Mouse (Mus musculus) spleen, adult 2 months (tissue): Measurements from ENCODE around the gene Dpp10. TPM values are rescaled to one million over a fixed set of nuclear protein-coding genes. Genes with fewer than 3 reads are reported as not detected.

Experiments used
- DNase-seq, 2 experiments: peaks; one replicate each; pipeline versions ENCODE4 v3.0.0 to v3.0.0-alpha.2; 2012 to 2021; ENCODE audit warnings: low spot score in 2 of 2, low read depth in 1 of 2
- H3K27ac ChIP-seq: fragments of 200-500 bp; 2 replicates; pipeline ENCODE4 v1.5.1; 2012; ENCODE audit warnings: low read length, inconsistent platforms; ENCODE audit not compliant: insufficient read depth
- H3K27me3 ChIP-seq: fragments of 200-500 bp; 2 replicates; pipeline ENCODE4 v1.6.1; 2012; ENCODE audit warnings: mild to moderate bottlenecking, moderate library complexity, low read length, inconsistent platforms; ENCODE audit not compliant: control insufficient read depth, insufficient read depth
- H3K36me3 ChIP-seq: fragments of 200-500 bp; 2 replicates; pipeline ENCODE4 v1.6.1; 2012; ENCODE audit warnings: mild to moderate bottlenecking, low read length, inconsistent platforms; ENCODE audit not compliant: control insufficient read depth, insufficient read depth
- H3K4me1 ChIP-seq: fragments of 200-500 bp; 2 replicates; pipeline ENCODE4 v1.6.1; 2011; ENCODE audit warnings: inconsistent platforms; ENCODE audit not compliant: control insufficient read depth, insufficient read depth, insufficient read length
- H3K4me3 ChIP-seq: fragments of 200-500 bp; 2 replicates; pipeline ENCODE4 v1.5.1; 2011; ENCODE audit warnings: mild to moderate bottlenecking, inconsistent platforms; ENCODE audit not compliant: insufficient read depth, insufficient read length; ENCODE audit errors: extremely low read depth
- CTCF ChIP-seq: fragments of 200-500 bp; IDR thresholded peaks from 2 replicates; pipeline ENCODE4 v1.5.1; 2011; ENCODE audit warnings: mild to moderate bottlenecking, inconsistent platforms; ENCODE audit not compliant: insufficient read depth, insufficient read length, insufficient replicate concordance; ENCODE audit errors: extremely low read depth
- POLR2A ChIP-seq: fragments of 200-500 bp; IDR thresholded peaks from 2 replicates; pipeline ENCODE4 v1.6.1; 2011; ENCODE audit warnings: low read depth, low read length, inconsistent platforms
- WGBS: fragments of 180-500 bp; shearing (Covaris S2); methylation state at CpG from one replicate; pipeline ENCODE4 v1.1.7; 2018; 5-methylcytosine and 5-hydroxymethylcytosine counted together
- polyA plus RNA-seq: library from polyadenylated mRNA; depleted of rRNA; stranded (reverse); fragments of >200 nt; gene quantifications from 2 replicates; pipeline ENCODE4 v1.2.3, GENCODE M21; 2012

Gene Dpp10
- polyA plus RNA-seq, 1 experiment: 0.05 TPM

DNA sequence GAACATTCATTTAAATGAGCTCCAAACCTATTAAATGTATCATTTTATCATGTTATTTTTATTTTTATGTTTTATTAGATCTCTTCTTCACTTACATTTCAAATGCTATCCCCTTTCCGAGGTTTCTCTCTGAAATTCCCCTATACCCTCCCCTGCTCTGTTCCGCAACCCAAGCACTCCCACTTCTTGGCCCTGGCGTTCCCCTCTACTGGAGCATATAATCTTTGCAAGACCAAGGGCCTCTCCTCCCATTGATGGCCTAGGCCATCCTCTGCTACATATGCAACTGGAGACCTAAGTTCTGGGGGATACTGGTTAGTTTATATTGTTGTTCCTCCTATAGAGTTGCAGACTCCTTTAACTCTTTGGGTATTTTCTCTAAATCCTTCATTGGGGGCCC, 283.1 kb downstream of the Dpp10 start:
- Histone ChIP-seq H3K27me3 (no peaks in the 10 kb centered on the region), H3K4me1 (no peaks in the 10 kb centered on the region), H3K4me3 (no peak overlapping the region), H3K36me3 (no peaks in the 10 kb centered on the region), H3K27ac (no peak overlapping the region)
- TF ChIP-seq POLR2A (no peak), CTCF (no peak)
- 90% methylated on average over 3 of the region's 3 CpGs for WGBS
- no peak for DNase-seq

DNA sequence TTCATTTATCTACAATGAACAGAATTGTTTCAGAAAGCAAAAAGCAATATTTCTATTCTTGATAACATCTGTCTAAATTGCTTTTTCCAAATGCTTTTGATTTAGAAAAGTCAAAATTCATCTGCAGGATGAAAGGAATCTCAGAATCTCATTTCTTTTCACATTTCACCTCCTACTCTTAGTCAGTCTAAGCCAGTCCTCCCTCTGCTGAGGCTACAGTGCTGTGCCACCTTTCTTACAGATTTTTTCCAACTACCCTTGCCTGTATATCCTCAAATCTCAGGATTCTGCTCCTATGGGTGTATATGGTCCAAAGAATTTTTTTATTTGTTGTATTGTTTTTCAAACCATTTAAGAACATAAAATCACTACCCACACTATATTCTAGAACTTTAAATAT, 289.3 kb downstream of the Dpp10 start:
- Histone ChIP-seq H3K27me3 (no peaks in the 10 kb centered on the region), H3K36me3 (no peaks in the 10 kb centered on the region), H3K27ac (no peak overlapping the region), H3K4me1 (no peaks in the 10 kb centered on the region), H3K4me3 (no peak overlapping the region)
- TF ChIP-seq CTCF (no peak), POLR2A (no peak)
- DNase-seq: no peak

DNA sequence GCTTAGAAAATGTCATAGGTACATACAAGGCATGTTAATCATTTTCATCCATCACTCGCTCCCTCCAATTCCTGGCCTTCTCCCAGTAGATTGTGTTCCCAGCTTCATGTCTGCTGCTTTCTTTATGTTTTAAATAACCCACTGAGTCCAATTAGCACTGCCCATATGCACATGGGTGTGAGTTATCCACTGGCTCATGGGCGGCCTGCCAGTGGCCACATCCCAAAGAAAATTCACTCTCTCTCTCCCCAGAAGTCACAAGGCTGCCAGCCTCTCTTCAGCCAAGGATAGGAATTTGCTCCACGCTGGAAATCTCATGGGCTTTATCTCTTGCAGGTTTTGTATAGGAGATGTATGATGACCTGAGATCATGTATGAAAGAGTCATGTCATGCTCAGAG, 338.1 kb downstream of the Dpp10 start:
- TF ChIP-seq CTCF (no peak), POLR2A (no peak)
- DNase-seq: no peak

DNA sequence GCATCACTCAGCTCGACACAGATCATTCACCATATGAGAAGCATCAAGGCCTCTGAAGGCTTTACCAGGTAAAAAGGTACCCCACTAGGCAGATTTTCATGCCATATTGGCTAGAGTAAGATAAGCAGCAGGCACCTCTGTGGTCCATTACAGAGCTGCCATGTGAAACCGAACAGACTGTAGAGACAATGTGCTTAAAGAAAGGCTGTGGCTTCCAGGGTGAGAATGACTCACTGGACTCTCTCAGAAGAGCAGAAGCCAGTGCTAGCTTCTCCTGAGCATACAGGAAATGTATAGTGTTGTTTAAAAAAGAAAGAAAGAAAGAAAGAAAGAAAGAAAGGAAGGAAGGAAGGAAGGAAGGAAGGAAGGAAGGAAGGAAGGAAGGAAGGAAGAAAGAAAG, 386.9 kb downstream of the Dpp10 start:
- Histone ChIP-seq H3K27me3 (no peaks in the 10 kb centered on the region), H3K4me1 (no peaks in the 10 kb centered on the region), H3K36me3 (no peaks in the 10 kb centered on the region), H3K4me3 (no peak overlapping the region), H3K27ac (no peak overlapping the region)
- no peak for DNase-seq
- WGBS: 71% methylated on average over 2 of the region's 2 CpGs
- TF ChIP-seq CTCF: no peak
- TF ChIP-seq POLR2A: no peak

More for the DNA sequence above, 338.1 kb downstream of the Dpp10 start:
- Histone ChIP-seq H3K27me3 (no peaks in the 10 kb centered on the region), H3K27ac (no peak overlapping the region), H3K36me3 (no peaks in the 10 kb centered on the region), H3K4me3 (no peak overlapping the region), H3K4me1 (no peaks in the 10 kb centered on the region)
- 70% methylated on average over 3 of the region's 3 CpGs for WGBS

DNA sequence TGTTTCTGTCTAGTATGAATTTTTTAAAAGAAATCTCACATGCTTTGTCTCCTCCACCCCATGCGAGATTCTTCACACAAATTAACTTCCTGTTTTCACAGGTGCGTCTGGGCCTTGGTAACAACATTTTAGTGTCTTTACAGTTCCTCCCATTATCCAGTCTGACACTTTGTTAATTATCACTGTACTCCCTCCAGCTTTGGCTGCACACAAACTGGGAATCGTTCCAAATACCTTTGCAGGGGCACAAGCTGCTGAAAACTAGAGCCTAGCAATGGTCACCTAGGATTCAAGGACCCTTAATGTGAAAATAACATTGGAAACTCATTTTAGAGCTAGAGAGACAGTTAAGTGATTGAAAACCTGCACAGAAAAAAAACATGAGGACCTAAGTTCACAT, 388.8 kb downstream of the Dpp10 start:
- Histone ChIP-seq H3K27ac (no peak overlapping the region), H3K4me3 (no peak overlapping the region), H3K27me3 (no peaks in the 10 kb centered on the region), H3K36me3 (no peaks in the 10 kb centered on the region), H3K4me1 (no peaks in the 10 kb centered on the region)
- WGBS: 38% methylated on average over 3 of the region's 3 CpGs
- DNase-seq: no peak
- TF ChIP-seq CTCF (no peak), POLR2A (no peak)

DNA sequence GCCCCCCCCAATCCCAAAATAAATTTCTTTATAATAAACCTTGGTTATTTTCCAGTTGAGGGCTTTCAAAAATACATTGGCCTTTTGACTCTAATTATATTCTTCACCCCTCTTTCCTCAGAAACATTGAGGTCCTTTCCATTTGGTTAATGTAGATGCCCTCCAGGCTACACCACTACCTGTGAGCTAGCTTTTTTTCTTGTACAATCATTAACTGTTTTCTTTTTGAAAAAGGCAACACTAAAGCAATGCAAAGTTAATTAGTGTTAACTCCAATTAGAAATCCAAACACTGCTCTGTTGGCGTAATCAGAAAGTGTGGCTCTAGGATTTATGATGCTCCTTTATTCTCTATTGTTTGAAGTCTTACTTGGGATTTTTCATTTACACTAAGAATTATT, 407.5 kb downstream of the Dpp10 start:
- Histone ChIP-seq H3K36me3 (no peaks in the 10 kb centered on the region), H3K27ac (no peak overlapping the region), H3K27me3 (no peaks in the 10 kb centered on the region), H3K4me3 (no peak overlapping the region), H3K4me1 (no peaks in the 10 kb centered on the region)
- WGBS: 87% methylated on average over 1 of the region's 1 CpGs
- no peak for DNase-seq
- TF ChIP-seq CTCF (no peak), POLR2A (no peak)

DNA sequence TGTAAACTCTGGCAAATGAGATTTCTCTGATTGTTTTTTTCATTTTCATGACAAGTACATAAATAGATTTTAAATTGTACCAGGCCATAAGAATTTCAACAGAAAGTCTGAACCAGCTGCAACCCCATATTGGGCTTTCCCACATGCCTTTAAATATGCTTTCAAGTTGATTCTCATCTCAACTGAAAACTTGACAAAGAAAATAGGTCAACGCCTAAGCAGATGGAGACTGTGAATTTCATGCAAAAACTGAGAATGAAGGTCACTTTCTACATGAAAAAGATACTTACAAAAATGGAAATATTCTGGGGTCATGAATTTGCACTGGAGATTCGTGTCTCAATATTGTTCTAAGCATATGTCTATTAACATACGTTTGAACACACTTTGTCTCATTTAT, 417.1 kb downstream of the Dpp10 start:
- no peak for TF ChIP-seq CTCF
- TF ChIP-seq POLR2A: no peak

DNA sequence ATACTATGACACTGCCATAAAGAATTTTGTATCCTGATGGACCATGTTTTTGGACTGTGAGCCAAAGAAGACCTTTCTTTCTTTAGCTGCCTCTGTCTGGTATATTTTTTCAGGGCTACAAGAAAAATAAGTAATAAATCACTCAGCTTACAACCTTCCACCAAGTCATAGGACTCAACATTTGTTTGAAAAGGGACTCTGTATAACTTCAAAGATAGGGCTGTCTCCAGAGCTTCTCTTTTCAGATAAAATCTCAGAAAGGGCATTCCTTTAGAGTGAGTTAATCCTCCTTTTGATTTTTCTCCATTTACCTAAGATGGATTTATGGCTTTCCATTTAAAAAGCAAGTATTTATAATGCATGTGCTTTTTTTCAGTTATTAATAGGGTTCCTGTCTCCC, 460.5 kb downstream of the Dpp10 start:
- no peak for TF ChIP-seq POLR2A
- no peak for TF ChIP-seq CTCF
- H3K36me3 ChIP-seq: no peaks in the 10 kb centered on the region
- H3K27me3 ChIP-seq: no peaks in the 10 kb centered on the region
- H3K27ac ChIP-seq: no peak overlapping the region
- no peak for DNase-seq
- H3K4me3 ChIP-seq: no peak overlapping the region
- H3K4me1 ChIP-seq: no peaks in the 10 kb centered on the region

More for the DNA sequence above, 417.1 kb downstream of the Dpp10 start:
- no peak overlapping the region for H3K4me3 ChIP-seq
- H3K27ac ChIP-seq: no peak overlapping the region
- H3K27me3 ChIP-seq: no peaks in the 10 kb centered on the region
- no peaks in the 10 kb centered on the region for H3K36me3 ChIP-seq
- 83% methylated on average over 3 of the region's 3 CpGs for whole genome bisulfite sequencing
- no peak for DNase-seq
- H3K4me1 ChIP-seq: no peaks in the 10 kb centered on the region
